Mouse (Mus musculus): ENCODE results near the gene Kcnj5.

Kcnj5 gene

GRCm38 (mm10) chr9:32344051-32344450 is at the start of gene Kcnj5:
Gene Kcnj5, minus strand, starts transcription at chr9:32344350.
- no peak for DNase-seq

- no peak for DNase-seq
Measured at GRCm38 (mm10) chr9:32392716-32393115, 48.6 kb upstream of the Kcnj5 start.

DNA sequence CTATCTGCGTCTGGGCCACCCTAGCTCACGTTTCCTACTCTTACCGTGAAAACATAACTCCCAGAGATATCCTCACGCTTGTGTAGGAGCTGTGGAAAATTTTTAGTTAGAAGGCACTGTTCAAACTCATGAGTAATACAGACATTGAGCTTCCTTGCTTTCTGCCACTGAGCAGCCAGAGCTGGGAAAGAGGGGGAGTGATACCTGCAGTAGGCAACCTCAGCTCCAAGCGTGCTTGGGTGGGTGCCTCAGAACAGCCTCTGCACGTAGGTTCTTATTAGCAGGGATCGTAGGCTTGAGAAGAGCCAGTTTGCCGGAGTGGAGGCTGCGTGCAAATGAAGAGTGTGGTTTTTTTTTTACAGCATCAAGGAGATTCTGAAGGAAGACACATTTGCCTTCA is 47.6 kb upstream of the Kcnj5 start:
- DNase-seq = no peak

DNA sequence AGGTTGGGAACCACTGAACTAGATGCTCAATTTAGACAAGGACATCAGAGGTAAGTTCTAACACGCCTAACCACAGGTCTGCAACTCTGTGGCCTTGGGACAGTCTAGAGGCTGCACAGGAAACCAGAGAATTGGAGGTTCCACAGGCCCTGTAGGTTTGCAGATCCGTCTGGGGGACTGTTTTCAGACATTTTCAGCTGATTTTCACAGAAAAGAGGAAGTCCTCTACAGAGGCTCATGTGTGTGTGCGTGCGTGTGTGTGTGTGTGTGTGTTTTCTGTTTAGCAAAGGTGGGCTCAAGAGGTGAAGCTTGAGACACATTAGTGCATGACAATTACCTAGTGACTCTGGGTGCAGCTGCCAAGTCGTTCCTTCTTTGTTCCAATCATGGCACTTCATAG is 46.9 kb upstream of the Kcnj5 start:
- peak; percentile 16 for DNase-seq

- DNase-seq = peak; percentile 51
Measured at GRCm38 (mm10) chr9:32388120-32388519, 44.0 kb upstream of the Kcnj5 start.

- no peak for DNase-seq
Measured at GRCm38 (mm10) chr9:32384906-32385305, 40.8 kb upstream of the Kcnj5 start.

DNA sequence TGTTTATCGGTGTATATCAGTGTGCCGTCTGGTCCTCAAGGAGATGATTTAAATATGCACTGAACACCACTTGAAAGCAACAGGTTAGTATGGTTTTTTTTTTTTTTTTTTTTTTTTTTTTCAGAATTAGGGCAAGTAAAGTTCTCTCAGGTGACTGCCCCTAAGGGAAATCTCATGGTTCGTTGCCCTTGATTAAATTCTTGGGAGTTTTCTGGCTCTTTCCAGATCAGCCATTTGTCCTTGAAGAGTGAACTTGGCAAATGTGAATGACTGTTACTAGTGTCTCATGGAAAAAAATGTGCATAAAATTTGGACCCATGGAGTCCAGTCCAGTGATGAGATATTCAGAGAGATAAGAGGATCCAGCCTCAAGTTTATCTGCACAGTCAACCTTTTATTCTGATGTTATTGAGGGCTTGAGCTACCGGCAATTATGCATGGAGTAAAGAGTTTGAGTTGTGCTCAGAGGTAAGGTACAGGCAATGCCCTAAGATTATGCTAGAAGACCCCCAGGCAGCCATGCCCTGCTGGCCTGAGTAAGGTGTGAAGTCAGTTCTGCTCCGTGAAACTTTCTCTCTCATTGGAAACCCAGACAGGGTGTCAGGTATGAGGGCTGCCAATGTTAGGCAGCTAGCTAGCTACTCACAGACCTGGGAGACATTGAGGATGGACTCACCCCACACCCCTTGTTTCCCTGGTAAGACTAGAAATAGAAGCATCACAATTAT is 32.9 kb upstream of the Kcnj5 start:
- no peak for DNase-seq

- DNase-seq = no peak
Measured at GRCm38 (mm10) chr9:32376031-32376430, 31.9 kb upstream of the Kcnj5 start.

- DNase-seq = no peak
Measured at GRCm38 (mm10) chr9:32373656-32374055, 29.5 kb upstream of the Kcnj5 start.

DNA sequence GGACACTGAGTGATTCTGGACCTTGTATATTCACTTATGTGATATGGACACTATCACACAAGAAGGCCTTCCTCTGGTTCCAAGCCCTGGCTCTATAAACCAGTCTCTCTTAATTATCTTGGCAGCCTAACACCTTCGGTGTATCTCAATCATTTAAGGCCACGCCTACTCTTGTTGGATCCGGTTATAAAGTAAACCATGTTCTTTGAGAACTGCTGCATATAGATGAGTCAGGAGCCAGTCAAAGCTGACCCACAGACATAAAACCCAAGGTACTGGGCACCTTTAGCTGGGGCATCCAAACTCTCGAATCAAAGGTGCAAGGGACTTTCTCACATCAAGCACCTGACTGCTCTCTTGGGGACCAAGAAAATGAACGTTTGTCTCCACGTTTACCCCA is 28.1 kb upstream of the Kcnj5 start, which contains the start of gene Kcnj1:
TSS of gene Kcnj1 (plus strand) at position 292 of the 400 bp plus-strand sequence.
- no peak for DNase-seq

GRCm38 (mm10) chr9:32369388-32369787 is 25.2 kb upstream of the Kcnj5 start:
- no peak for DNase-seq

DNA sequence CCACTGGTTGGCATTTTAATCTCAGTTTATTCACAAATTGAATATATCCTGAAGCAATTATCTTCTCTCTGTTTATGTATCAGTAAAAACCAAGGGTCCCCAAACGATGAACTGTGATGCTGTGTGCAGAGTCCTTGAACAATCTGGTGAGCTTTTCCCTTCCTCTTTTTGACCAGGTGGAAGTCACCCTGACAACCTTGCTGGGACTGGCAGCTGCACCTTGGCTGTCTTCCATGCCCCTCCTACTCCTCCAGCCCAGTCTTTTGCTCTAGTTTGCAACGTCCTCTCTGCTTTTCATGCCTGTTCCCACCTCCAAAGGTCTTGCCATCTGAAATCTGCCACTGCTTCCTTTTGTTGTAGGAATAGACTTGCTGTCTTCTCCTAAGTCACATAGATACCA is 24.7 kb upstream of the Kcnj5 start:
- DNase-seq = no peak

DNA sequence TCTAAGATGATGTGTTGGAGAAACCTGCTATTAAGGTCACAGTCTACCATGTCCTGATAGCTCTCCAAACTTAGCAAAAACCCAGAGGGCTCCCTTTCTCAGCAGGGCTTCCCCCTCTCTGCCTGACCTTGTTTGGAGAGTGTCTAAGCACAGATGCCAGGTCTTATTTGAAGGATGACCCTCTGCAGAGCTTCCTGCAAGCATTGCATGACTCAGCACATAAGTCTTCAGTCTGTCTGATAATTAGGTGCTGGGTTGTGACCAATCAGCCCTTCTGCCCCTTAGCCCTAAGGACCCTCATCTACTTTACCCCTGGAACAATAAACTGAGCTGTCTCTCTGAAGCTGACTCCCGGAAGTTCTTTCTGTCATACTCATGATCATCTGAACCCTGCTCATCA is 16.6 kb upstream of the Kcnj5 start:
- no peak for DNase-seq

DNA sequence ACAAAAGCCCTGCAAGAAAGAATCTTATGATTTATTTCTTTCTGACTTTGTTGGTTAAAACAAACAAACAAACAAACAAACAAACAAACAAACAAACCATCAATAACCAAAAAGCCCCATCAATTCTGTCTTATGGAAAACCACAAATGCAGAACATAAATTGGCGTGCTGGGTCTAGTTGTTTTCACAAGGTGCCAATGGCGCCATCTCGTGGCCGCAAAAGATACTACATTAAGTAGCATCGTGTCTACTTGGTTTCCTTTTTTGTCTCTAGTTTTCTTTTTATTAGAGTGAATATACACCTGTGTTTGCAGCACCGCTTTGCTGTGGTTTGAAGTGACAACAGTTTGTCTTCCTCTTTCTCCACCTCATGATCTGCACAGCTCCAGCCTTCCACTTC is 6.2 kb upstream of the Kcnj5 start:
- DNase-seq = peak; percentile 85

GRCm38 (mm10) chr9:32349344-32349743 is 5.2 kb upstream of the Kcnj5 start:
- no peak for DNase-seq

- DNase-seq = no peak
Measured at GRCm38 (mm10) chr9:32348096-32348495, 3.9 kb upstream of the Kcnj5 start.

- no peak for DNase-seq
Measured at GRCm38 (mm10) chr9:32344489-32344888, 339 bp upstream of the Kcnj5 start.

DNA sequence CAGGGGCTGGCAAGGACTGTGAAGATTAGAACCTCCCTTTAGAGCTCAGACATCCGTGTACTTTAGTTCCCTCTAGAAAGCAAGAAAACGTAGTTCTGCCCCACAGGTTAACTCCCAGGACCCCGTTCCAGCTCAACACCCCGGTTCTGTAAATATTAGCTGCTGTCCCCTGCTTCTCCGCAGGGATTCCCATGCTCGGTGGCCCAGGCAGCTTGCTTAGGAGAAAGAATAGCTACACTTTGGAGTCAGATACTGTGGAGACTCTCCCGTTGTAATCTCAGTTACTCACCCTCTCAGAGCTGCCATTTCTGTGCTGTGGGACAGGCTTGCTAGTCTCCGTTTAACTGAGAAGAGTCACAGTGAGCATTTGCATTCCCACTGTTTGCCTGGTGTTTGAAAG is 1.2 kb downstream of the Kcnj5 start:
- DNase-seq = no peak

DNA sequence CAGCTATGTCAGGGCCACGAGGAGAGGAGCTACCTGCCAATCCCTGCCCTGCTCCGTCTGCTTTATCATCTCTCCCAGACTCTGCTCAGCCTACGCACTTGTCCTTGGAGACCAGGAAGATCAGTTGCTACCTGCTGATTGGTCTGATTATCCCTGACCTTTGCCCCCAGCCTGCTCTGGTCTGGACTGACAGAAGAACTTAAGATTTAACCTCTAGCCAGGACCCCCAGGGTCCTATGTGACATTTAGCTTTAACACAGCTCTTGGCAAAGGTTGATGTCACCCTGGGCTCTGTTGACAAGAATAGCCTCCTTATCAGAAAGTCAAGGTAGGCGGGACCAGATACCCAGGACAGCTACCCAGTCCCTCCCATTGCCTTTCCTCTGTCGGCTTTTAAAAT is 3.3 kb downstream of the Kcnj5 start:
- DNase-seq = no peak

DNA sequence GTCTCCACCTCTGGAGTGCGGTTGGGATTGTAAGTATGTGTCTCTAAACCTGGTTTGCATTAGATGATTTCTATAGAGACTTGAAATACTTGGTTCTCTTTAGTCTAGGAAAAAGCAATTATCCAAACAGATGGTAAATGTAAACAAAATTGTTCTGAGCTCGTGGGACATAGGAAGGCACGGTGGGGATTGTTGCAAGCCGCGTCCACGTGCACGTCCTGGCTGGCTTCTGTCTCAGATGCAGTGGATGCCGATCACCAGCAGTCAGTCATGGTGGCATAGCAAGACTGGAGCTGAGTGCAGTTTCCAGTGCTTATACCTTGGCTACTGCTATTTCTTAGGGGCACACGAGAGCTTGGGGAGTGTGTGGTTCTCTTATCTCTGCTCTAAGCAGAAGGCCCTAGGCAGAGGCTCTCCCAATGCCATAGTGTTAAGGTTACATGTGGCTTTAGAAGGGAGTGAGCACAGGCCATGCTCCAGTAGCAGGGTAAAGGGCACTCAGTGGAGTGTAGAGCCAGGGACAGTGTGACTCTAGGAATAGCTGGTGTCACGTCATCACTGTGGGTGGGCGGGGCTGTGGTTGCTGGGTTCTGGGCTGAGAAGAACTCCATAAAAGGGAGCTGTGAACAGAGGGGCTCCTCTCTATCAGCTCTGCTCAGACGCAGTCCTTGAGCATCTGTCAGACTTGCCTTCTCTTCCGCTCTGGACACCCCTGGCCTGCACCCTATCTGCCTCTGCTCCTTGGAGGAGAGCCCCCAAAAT is 8.6 kb downstream of the Kcnj5 start:
- DNase-seq = no peak

GRCm38 (mm10) chr9:32331162-32331561 is 13.0 kb downstream of the Kcnj5 start:
- DNase-seq = no peak

GRCm38 (mm10) chr9:32328777-32329176 is 15.4 kb downstream of the Kcnj5 start:
- DNase-seq = no peak

DNA sequence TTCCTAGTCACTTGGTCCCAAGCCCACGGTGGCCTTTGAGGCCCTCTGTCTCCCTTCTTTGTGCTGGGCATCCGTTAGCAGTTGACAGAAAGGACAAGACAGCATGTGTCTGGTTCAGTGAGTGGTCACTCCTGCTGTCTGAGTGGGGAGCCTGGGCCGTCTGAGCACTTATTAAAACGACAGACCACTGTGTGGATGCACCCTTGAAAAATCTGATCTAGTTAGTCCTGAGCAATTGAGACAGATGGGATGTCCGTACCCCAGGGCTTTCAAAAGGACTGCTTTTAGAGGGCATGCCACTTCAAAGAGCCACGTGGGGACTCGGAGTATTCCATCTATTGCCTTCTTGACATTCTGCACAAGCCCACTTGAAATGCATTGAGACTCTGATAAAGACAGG is 20.5 kb downstream of the Kcnj5 start:
- no peak for DNase-seq

- DNase-seq = no peak
Measured at GRCm38 (mm10) chr9:32320167-32320566, 24.0 kb downstream of the Kcnj5 start.

GRCm38 (mm10) chr9:32315999-32316398 is 28.2 kb downstream of the Kcnj5 start:
- no peak for DNase-seq

All from thymus, postnatal 4 days (tissue).